Mouse (Mus musculus) CH12.LX (cell line): ENCODE data around the gene Mast3. TPM values are rescaled to one million over a fixed set of nuclear protein-coding genes. Genes with fewer than 3 reads are reported as not detected.
A peak's percentile ranks its signal among the peaks of the same experiment; 100 is the strongest.

Experiments
- DNase-seq: peaks from one replicate; pipeline ENCODE4 v3.0.0-alpha.2; 2013; ENCODE audit errors: extremely low read depth
- H3K27ac ChIP-seq: 2 replicates; pipeline ENCODE4 v1.5.1; 2012; ENCODE audit warnings: low read depth, mild to moderate bottlenecking, control low read depth, moderate library complexity; ENCODE audit not compliant: insufficient read depth
- H3K27me3 ChIP-seq: replicated peaks from 2 replicates; pipeline ENCODE3; 2012; ENCODE audit warnings: inconsistent platforms
- H3K36me3 ChIP-seq, 2 experiments: replicated peaks in 1 of 2; 2 replicates each; pipeline versions ENCODE3 to v1.6.1; 2012; ENCODE audit warnings: inconsistent platforms in 1 of 2, low read length in 1 of 2, mild to moderate bottlenecking in 1 of 2, mixed read lengths in 1 of 2, moderate library complexity in 1 of 2; ENCODE audit not compliant: control insufficient read depth in 1 of 2, insufficient read depth in 1 of 2
- H3K4me1 ChIP-seq, 2 experiments: 2 replicates each; pipeline ENCODE4 v1.6.1; 2012; ENCODE audit warnings: inconsistent platforms in 1 of 2, moderate library complexity in 1 of 2; ENCODE audit not compliant: insufficient read depth in 2 of 2, control insufficient read depth in 1 of 2
- H3K4me2 ChIP-seq: 2 replicates; pipeline ENCODE4 v1.6.1; 2012; ENCODE audit warnings: low read depth, mild to moderate bottlenecking, control low read depth; ENCODE audit not compliant: poor library complexity, insufficient read depth, severe bottlenecking
- H3K4me3 ChIP-seq, 3 experiments: fragments of 150-350 bp in 1 of 3; sonication (generic) in 1 of 3; replicated peaks in 1 of 3; 2 replicates each; pipeline versions ENCODE3 to v1.5.1; 2011 to 2012; ENCODE audit warnings: low read depth in 2 of 3, low read length in 2 of 3, mild to moderate bottlenecking in 2 of 3, moderate library complexity in 2 of 3, control low read depth in 1 of 3, improper control_type of control experiment in 1 of 3, inconsistent platforms in 1 of 3, mixed read lengths in 1 of 3; ENCODE audit not compliant: poor library complexity in 1 of 3
- H3K79me2 ChIP-seq: replicated peaks from 2 replicates; pipeline ENCODE4 v1.6.1; 2012; ENCODE audit warnings: mild to moderate bottlenecking, moderate library complexity; ENCODE audit not compliant: control insufficient read depth, poor library complexity, insufficient read depth, severe bottlenecking; ENCODE audit errors: extremely low read depth
- H3K9ac ChIP-seq: 2 replicates; pipeline ENCODE4 v1.6.1; 2012; ENCODE audit warnings: low read depth, mild to moderate bottlenecking, control low read depth, moderate library complexity; ENCODE audit not compliant: insufficient read depth
- H3K9me3 ChIP-seq: replicated peaks from 2 replicates; pipeline ENCODE3; 2012; ENCODE audit warnings: low read length, inconsistent platforms, mixed read lengths
- BHLHE40 ChIP-seq: IDR thresholded peaks from 2 replicates; pipeline ENCODE4 v1.6.1; 2011; ENCODE audit warnings: mild to moderate bottlenecking, low read depth, low read length, improper control_type of control experiment
- CHD1 ChIP-seq: IDR thresholded peaks from 2 replicates; pipeline ENCODE4 v1.6.1; 2012; ENCODE audit warnings: low read depth, low read length, improper control_type of control experiment, inconsistent platforms
- CHD2 ChIP-seq: IDR thresholded peaks from 2 replicates; pipeline ENCODE4 v1.6.1; 2011; ENCODE audit warnings: low read length, improper control_type of control experiment
- CTCF ChIP-seq, 2 experiments: IDR thresholded peaks in 1 of 2; conservative IDR thresholded peaks in 1 of 2; 2 replicates each; pipeline ENCODE4 v1.5.1; 2011 to 2012; ENCODE audit warnings: low read depth in 2 of 2, low read length in 2 of 2, improper control_type of control experiment in 1 of 2, inconsistent platforms in 1 of 2, mild to moderate bottlenecking in 1 of 2, moderate library complexity in 1 of 2
- E2F4 ChIP-seq: IDR thresholded peaks from 2 replicates; pipeline ENCODE4 v1.6.1; 2011; ENCODE audit warnings: low read depth, low read length, improper control_type of control experiment; ENCODE audit not compliant: insufficient replicate concordance
- ELF1 ChIP-seq: IDR thresholded peaks from 2 replicates; pipeline ENCODE4 v1.6.1; 2014; ENCODE audit warnings: low read depth, mild to moderate bottlenecking, inconsistent platforms, low read length, improper control_type of control experiment
- EP300 ChIP-seq: IDR thresholded peaks from 2 replicates; pipeline ENCODE4 v1.6.1; 2011; ENCODE audit warnings: low read length, improper control_type of control experiment
- ETS1 ChIP-seq: conservative IDR thresholded peaks from 2 replicates; pipeline ENCODE4 v1.6.1; 2012; ENCODE audit warnings: low read depth, mild to moderate bottlenecking, inconsistent platforms, low read length, improper control_type of control experiment, moderate library complexity
- GABPA ChIP-seq: IDR thresholded peaks from 2 replicates; pipeline ENCODE4 v1.6.1; 2012; ENCODE audit warnings: low read depth, low read length, improper control_type of control experiment, inconsistent platforms; ENCODE audit not compliant: insufficient replicate concordance
- HCFC1 ChIP-seq: IDR thresholded peaks from 2 replicates; pipeline ENCODE4 v1.6.1; 2012; ENCODE audit warnings: low read depth, mild to moderate bottlenecking, inconsistent platforms, low read length, improper control_type of control experiment
- IRF4 ChIP-seq: IDR thresholded peaks from 2 replicates; pipeline ENCODE4 v1.6.1; 2014; ENCODE audit warnings: low read depth, mild to moderate bottlenecking, inconsistent platforms, low read length, improper control_type of control experiment
- JUN ChIP-seq: IDR thresholded peaks from 2 replicates; pipeline ENCODE4 v1.6.1; 2011; ENCODE audit warnings: low read depth, mild to moderate bottlenecking, low read length, improper control_type of control experiment, moderate library complexity; ENCODE audit not compliant: insufficient read depth
- JUND ChIP-seq: conservative IDR thresholded peaks from 2 replicates; pipeline ENCODE4 v1.6.1; 2011; ENCODE audit warnings: low read depth, low read length, improper control_type of control experiment
- KAT2A ChIP-seq: IDR thresholded peaks from 2 replicates; pipeline ENCODE4 v1.6.1; 2012; ENCODE audit warnings: low read length, improper control_type of control experiment, inconsistent platforms; ENCODE audit not compliant: insufficient replicate concordance
- MAX ChIP-seq: IDR thresholded peaks from 2 replicates; pipeline ENCODE4 v1.6.1; 2011; ENCODE audit warnings: low read length, improper control_type of control experiment
- MAZ ChIP-seq: IDR thresholded peaks from 2 replicates; pipeline ENCODE4 v1.6.1; 2012; ENCODE audit warnings: low read depth, mild to moderate bottlenecking, inconsistent platforms, low read length, improper control_type of control experiment, moderate library complexity
- MEF2A ChIP-seq: IDR thresholded peaks from 2 replicates; pipeline ENCODE4 v1.6.1; 2014; ENCODE audit warnings: low read depth, mild to moderate bottlenecking, inconsistent platforms, low read length, improper control_type of control experiment, borderline replicate concordance
- MXI1 ChIP-seq: IDR thresholded peaks from 2 replicates; pipeline ENCODE4 v1.6.1; 2011; ENCODE audit warnings: mild to moderate bottlenecking, low read depth, low read length, improper control_type of control experiment
- MYC ChIP-seq: IDR thresholded peaks from 2 replicates; pipeline ENCODE4 v1.6.1; 2011; ENCODE audit warnings: low read depth, mild to moderate bottlenecking, improper control_type of control experiment, low read length
- NELFE ChIP-seq: IDR thresholded peaks from 2 replicates; pipeline ENCODE4 v1.6.1; 2011; ENCODE audit warnings: low read depth, low read length, improper control_type of control experiment
- NRF1 ChIP-seq: IDR thresholded peaks from 2 replicates; pipeline ENCODE4 v1.6.1; 2014; ENCODE audit warnings: low read depth, mild to moderate bottlenecking, inconsistent platforms, low read length, improper control_type of control experiment, moderate library complexity
- PAX5 ChIP-seq: IDR thresholded peaks from 2 replicates; pipeline ENCODE4 v1.6.1; 2012; ENCODE audit warnings: low read length, inconsistent platforms, mixed read lengths
- POLR2A ChIP-seq: IDR thresholded peaks from 2 replicates; pipeline ENCODE4 v1.6.1; 2011; ENCODE audit warnings: low read depth, mild to moderate bottlenecking, improper control_type of control experiment, low read length
- RCOR1 ChIP-seq: conservative IDR thresholded peaks from 2 replicates; pipeline ENCODE4 v1.6.1; 2012; ENCODE audit warnings: low read depth, mild to moderate bottlenecking, inconsistent platforms, low read length, improper control_type of control experiment
- SIN3A ChIP-seq: IDR thresholded peaks from 2 replicates; pipeline ENCODE4 v1.6.1; 2012; ENCODE audit warnings: low read length, improper control_type of control experiment, inconsistent platforms
- TBP ChIP-seq: conservative IDR thresholded peaks from 2 replicates; pipeline ENCODE4 v1.6.1; 2011; ENCODE audit warnings: low read depth, low read length, improper control_type of control experiment
- TCF12 ChIP-seq: IDR thresholded peaks from 2 replicates; pipeline ENCODE4 v1.6.1; 2014; ENCODE audit warnings: low read depth, mild to moderate bottlenecking, inconsistent platforms, low read length, improper control_type of control experiment
- UBTF ChIP-seq: IDR thresholded peaks from 2 replicates; pipeline ENCODE4 v1.6.1; 2012; ENCODE audit warnings: low read depth, mild to moderate bottlenecking, inconsistent platforms, low read length, improper control_type of control experiment, moderate library complexity
- USF1 ChIP-seq: IDR thresholded peaks from 2 replicates; pipeline ENCODE4 v1.6.1; 2014; ENCODE audit warnings: low read depth, mild to moderate bottlenecking, inconsistent platforms, low read length, improper control_type of control experiment
- USF2 ChIP-seq: conservative IDR thresholded peaks from 2 replicates; pipeline ENCODE4 v1.6.1; 2011; ENCODE audit warnings: low read depth, low read length, improper control_type of control experiment
- ZKSCAN1 ChIP-seq: IDR thresholded peaks from 2 replicates; pipeline ENCODE4 v1.6.1; 2012; ENCODE audit warnings: low read depth, inconsistent platforms, low read length, improper control_type of control experiment, borderline replicate concordance
- ZMIZ1 ChIP-seq: IDR thresholded peaks from 2 replicates; pipeline ENCODE4 v1.6.1; 2012; ENCODE audit warnings: low read depth, mild to moderate bottlenecking, inconsistent platforms, low read length, improper control_type of control experiment
- ZNF384 ChIP-seq: IDR thresholded peaks from 2 replicates; pipeline ENCODE4 v1.6.1; 2012; ENCODE audit warnings: low read depth, low read length, improper control_type of control experiment, inconsistent platforms
- dilution Hi-C: fragments of 300-500 bp; cut with MboI; formaldehyde crosslinking; loops from 2 replicates; pipeline ENCODE4 v1.14.3; 2020; ENCODE audit warnings: low sequenced_read_pairs; ENCODE audit not compliant: extremely low pct_unique_long_range_greater_than_20kb, extremely low pct_ligation_motif_present
- in situ Hi-C: fragments of 300-500 bp; cut with MboI; formaldehyde crosslinking; loops from 3 replicates; pipeline ENCODE4 v1.14.3; 2019; ENCODE audit warnings: low sequenced_read_pairs, low pct_ligation_motif_present, low pct_unique_long_range_greater_than_20kb, mixed read lengths
- polyA plus RNA-seq: library from polyadenylated mRNA; unstranded; fragments of >175 nt; gene quantifications from 2 replicates; pipeline ENCODE4 v1.2.1, GENCODE M21; 2012; ENCODE audit warnings: low read depth; ENCODE audit not compliant: insufficient read length
- total RNA-seq, 2 experiments: library from RNA; depleted of rRNA; stranded (reverse); fragments of 300-350 nt in 1 of 2; fragments of >200 nt in 1 of 2; gene quantifications; 2 replicates each; pipeline ENCODE4 v1.2.3; 2012 to 2014

The Mast3 gene
- total and polyA plus RNA-seq, 3 experiments: 7.0 to 23.4 (median 11.6) TPM

DNA sequence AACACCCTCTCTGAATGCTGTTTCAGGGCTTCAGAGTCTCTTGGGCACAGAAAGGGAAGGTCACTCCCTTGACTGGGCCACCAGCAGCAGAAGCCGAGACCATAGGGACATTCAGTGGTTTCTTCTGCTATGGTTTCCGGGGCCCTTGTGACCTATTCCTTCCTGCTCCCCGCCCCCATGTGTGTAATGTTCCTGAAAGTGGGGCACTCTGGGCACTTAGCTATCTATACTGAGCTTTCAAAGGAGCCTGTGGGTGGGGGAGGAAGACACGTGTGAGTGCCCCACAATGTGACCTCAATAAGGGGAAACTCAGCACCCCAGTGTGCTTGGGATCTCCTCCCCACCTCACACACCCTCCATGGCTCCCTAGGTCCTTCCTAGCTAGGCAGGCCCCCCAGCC, 1.7 kb upstream of the Mast3 start:
- H3K9me3 ChIP-seq: no peaks in the 10 kb centered on the region
- H3K9ac ChIP-seq: peak overlapping the region; percentile 23; the same call in 1 of the 2 replicates
- DNase-seq: peak; percentile 43
- TF ChIP-seq ZKSCAN1: no peak
- TF ChIP-seq PAX5: no peak
- no peak for TF ChIP-seq ZMIZ1
- TF ChIP-seq TBP: no peak; the same call in 1 of the 2 replicates
- TF ChIP-seq E2F4: no peak
- peak; percentile 81 for TF ChIP-seq CHD2
- TF ChIP-seq GABPA: no peak
- TF ChIP-seq CTCF (conservative IDR thresholded peaks at IDR 0.05 in 1 of 2, IDR thresholded peaks at IDR 0.05 in 1 of 2; ENCODE audit: low read depth in 2 of 2, low read length in 2 of 2): no peak
- TF ChIP-seq USF1: peak; percentile 34; the same call in 1 of the 2 replicates
- no peak for TF ChIP-seq SIN3A
- TF ChIP-seq BHLHE40: peak; percentile 68
- TF ChIP-seq UBTF: no peak
- no peak for TF ChIP-seq MXI1
- no peak for TF ChIP-seq KAT2A
- no peak; the same call in 1 of the 2 replicates for TF ChIP-seq NRF1
- TF ChIP-seq HCFC1: peak; percentile 55
- no peak for TF ChIP-seq ZNF384
- TF ChIP-seq MEF2A: peak; percentile 53; the same call in 1 of the 2 replicates
- TF ChIP-seq MAX: peak; percentile 42; the same call in 1 of the 2 replicates
- TF ChIP-seq CHD1: no peak
- peak; percentile 68; the same call in 1 of the 2 replicates for TF ChIP-seq ELF1
- TF ChIP-seq MAZ: peak; percentile 68; the same call in 1 of the 2 replicates
- no peak for TF ChIP-seq JUND
- no peak for TF ChIP-seq JUN
- TF ChIP-seq POLR2A: peak; percentile 59; the same call in 1 of the 2 replicates
- no peak for TF ChIP-seq RCOR1
- 0 out of 2 replicates have a peak, but pooled peaks have one; percentile 19 for TF ChIP-seq EP300
- TF ChIP-seq MYC: peak; percentile 69; the same call in 1 of the 2 replicates
- TF ChIP-seq NELFE: no peak
- peak; percentile 60; the same call in 1 of the 2 replicates for TF ChIP-seq IRF4
- no peak for TF ChIP-seq USF2
- TF ChIP-seq ETS1: peak; percentile 37; the same call in 1 of the 2 replicates
- peak; percentile 32; the same call in 1 of the 2 replicates for TF ChIP-seq TCF12
- TF ChIP-seq, all 38 proteins: peak for 14
- peak overlapping the region; percentile 87 for H3K27ac ChIP-seq
- H3K79me2 ChIP-seq: peaks cover 7% of the 10 kb centered on the region; the same call in 1 of the 2 replicates
- peaks cover 7 to 16% of the 10 kb centered on the region in 2 experiments for H3K36me3 ChIP-seq
- H3K27me3 ChIP-seq: peaks cover 2% of the 10 kb centered on the region
- in situ Hi-C loops (no loop called here), dilution Hi-C loops (no loop called here)
- H3K4me3 ChIP-seq: no peak overlapping the region
- peak overlapping the region; percentile 41; the same call in 1 of the 2 replicates for H3K4me2 ChIP-seq
- H3K4me1 ChIP-seq: peaks cover 30 to 74% of the 10 kb centered on the region in 2 experiments
